Mouse (Mus musculus) bone marrow macrophage, adult 2 months (primary cell): Measurements from ENCODE around the gene Gpr4. TPM values are rescaled to one million over a fixed set of nuclear protein-coding genes. Genes with fewer than 3 reads are reported as not detected.

Experiments
- H3K27ac ChIP-seq: 2 replicates; pipeline ENCODE4 v1.5.1; 2012; ENCODE audit warnings: low read depth, low read length; ENCODE audit not compliant: insufficient read depth
- H3K4me1 ChIP-seq: 2 replicates; pipeline ENCODE4 v1.6.1; 2012; ENCODE audit warnings: low read length; ENCODE audit not compliant: control insufficient read depth, insufficient read depth
- H3K4me3 ChIP-seq: 2 replicates; pipeline ENCODE4 v1.5.1; 2012; ENCODE audit warnings: mild to moderate bottlenecking, low read length, moderate library complexity; ENCODE audit not compliant: insufficient read depth
- CTCF ChIP-seq: IDR thresholded peaks from 2 replicates; pipeline ENCODE4 v1.5.1; 2012; ENCODE audit warnings: low read depth, mild to moderate bottlenecking, low read length, moderate library complexity
- POLR2A ChIP-seq: IDR thresholded peaks from 2 replicates; pipeline ENCODE4 v1.6.1; 2012; ENCODE audit warnings: mild to moderate bottlenecking, low read depth, low read length, borderline replicate concordance
- polyA plus RNA-seq: library from polyadenylated mRNA; stranded (reverse); fragments of >200 nt; gene quantifications from 2 replicates; pipeline ENCODE4 v1.2.4, GENCODE M21; 2012; ENCODE audit not compliant: missing spikeins, insufficient read depth, insufficient read length

Gene Gpr4
- polyA plus RNA-seq, 1 experiment: not detected

- peaks cover 12% of the 10 kb centered on the region; the same call in 1 of the 2 replicates for H3K4me1 ChIP-seq
- H3K27ac ChIP-seq: no peak overlapping the region
- TF ChIP-seq CTCF (no peak), POLR2A (no peak)
- H3K4me3 ChIP-seq: no peak overlapping the region
These were observed 27.6 kb upstream of the Gpr4 start for GRCm38 (mm10) chr7:19184758-19185157.

- TF ChIP-seq CTCF (no peak), POLR2A (no peak)
- Histone ChIP-seq H3K27ac (no peak overlapping the region), H3K4me1 (no peaks in the 10 kb centered on the region), H3K4me3 (no peak overlapping the region)
These were observed 17.7 kb upstream of the Gpr4 start for GRCm38 (mm10) chr7:19194676-19195075.

- Histone ChIP-seq H3K27ac (no peak overlapping the region), H3K4me1 (no peaks in the 10 kb centered on the region), H3K4me3 (no peak overlapping the region)
- TF ChIP-seq POLR2A (no peak), CTCF (peak; percentile 50)
These were observed 15.7 kb upstream of the Gpr4 start for GRCm38 (mm10) chr7:19196676-19197075.

- H3K4me1 ChIP-seq: peaks cover 6% of the 10 kb centered on the region
- H3K27ac ChIP-seq: no peak overlapping the region
- H3K4me3 ChIP-seq: no peak overlapping the region
- TF ChIP-seq POLR2A (no peak), CTCF (peak; percentile 65)
These were observed 14.4 kb upstream of the Gpr4 start for GRCm38 (mm10) chr7:19197985-19198384.

- no peak overlapping the region for H3K27ac ChIP-seq
- H3K4me1 ChIP-seq: peaks cover 13% of the 10 kb centered on the region
- TF ChIP-seq CTCF (no peak), POLR2A (no peak)
- no peak overlapping the region for H3K4me3 ChIP-seq
These were observed 10.7 kb upstream of the Gpr4 start for GRCm38 (mm10) chr7:19201660-19202059.

GRCm38 (mm10) chr7:19202065-19202850 lies 10.1 kb upstream of the Gpr4 start:
- no peak overlapping the region for H3K27ac ChIP-seq

GRCm38 (mm10) chr7:19208201-19208910 lies 4.0 kb upstream of the Gpr4 start:
- Histone ChIP-seq H3K4me3 (no peak overlapping the region), H3K4me1 (peaks cover 7% of the 10 kb centered on the region), H3K27ac (no peak overlapping the region)
- TF ChIP-seq CTCF: no peak
- TF ChIP-seq POLR2A: no peak

More at GRCm38 (mm10) chr7:19202065-19202850, 10.1 kb upstream of the Gpr4 start:
- no peak overlapping the region for H3K4me3 ChIP-seq
- TF ChIP-seq POLR2A (no peak), CTCF (no peak)
- H3K4me1 ChIP-seq: peaks cover 13% of the 10 kb centered on the region

GRCm38 (mm10) chr7:19208944-19209472 lies 3.3 kb upstream of the Gpr4 start:
- Histone ChIP-seq H3K4me3 (no peak overlapping the region), H3K27ac (no peak overlapping the region), H3K4me1 (peaks cover 4% of the 10 kb centered on the region; the same call in 1 of the 2 replicates)
- TF ChIP-seq CTCF (0 out of 2 replicates have a peak, but pooled peaks have one; percentile 16), POLR2A (no peak)

GRCm38 (mm10) chr7:19209494-19209893 lies 2.8 kb upstream of the Gpr4 start:
- Histone ChIP-seq H3K27ac (no peak overlapping the region), H3K4me3 (no peak overlapping the region), H3K4me1 (peaks cover 4% of the 10 kb centered on the region; the same call in 1 of the 2 replicates)
- TF ChIP-seq POLR2A (no peak), CTCF (no peak)

GRCm38 (mm10) chr7:19210010-19210409 lies 2.3 kb upstream of the Gpr4 start:
- no peak overlapping the region for H3K27ac ChIP-seq
- H3K4me1 ChIP-seq: peaks cover 7% of the 10 kb centered on the region; the same call in 1 of the 2 replicates
- no peak overlapping the region for H3K4me3 ChIP-seq
- TF ChIP-seq POLR2A (no peak), CTCF (peak; percentile 24; the same call in 1 of the 2 replicates)
